Mouse (Mus musculus) liver, postnatal 0 days (tissue): ENCODE results near the gene Aldh6a1. TPM values are rescaled to one million over a fixed set of nuclear protein-coding genes. Genes with fewer than 3 reads are reported as not detected.

Source experiments
- ATAC-seq: fragments of 200-750 bp; cut with Nextera tagmentation; 2 replicates; pipeline ENCODE4 v1.8.0; 2017; ENCODE audit warnings: mild to moderate bottlenecking, moderate library complexity
- DNase-seq: peaks from one replicate; pipeline ENCODE4 v3.0.0-alpha.2; 2016
- H3K27ac ChIP-seq: fragments of 300-500 bp; sonication (generic); 2 replicates; pipeline ENCODE4 v1.5.1; 2014; ENCODE audit warnings: antibody characterized with exemption, moderate library complexity, mild to moderate bottlenecking, low read depth
- H3K27me3 ChIP-seq: fragments of 300-500 bp; sonication (generic); 2 replicates; pipeline ENCODE4 v1.6.1; 2014; ENCODE audit warnings: low read length, control low read depth, mixed read lengths; ENCODE audit not compliant: insufficient read depth
- H3K36me3 ChIP-seq: fragments of 300-500 bp; sonication (generic); replicated peaks from 2 replicates; pipeline ENCODE4 v1.6.1; 2014; ENCODE audit warnings: mild to moderate bottlenecking, control low read depth, low read length, moderate library complexity, mixed read lengths; ENCODE audit not compliant: insufficient read depth
- H3K4me1 ChIP-seq: fragments of 300-500 bp; sonication (generic); 2 replicates; pipeline ENCODE4 v1.6.1; 2014; ENCODE audit warnings: antibody characterized with exemption, mild to moderate bottlenecking, control low read depth; ENCODE audit not compliant: insufficient read depth
- H3K4me2 ChIP-seq: fragments of 300-500 bp; sonication (generic); 2 replicates; pipeline ENCODE4 v1.6.1; 2014; ENCODE audit warnings: low read depth, mild to moderate bottlenecking, low read length, moderate library complexity, mixed read lengths
- H3K4me3 ChIP-seq: fragments of 300-500 bp; sonication (generic); 2 replicates; pipeline ENCODE4 v1.5.1; 2014; ENCODE audit warnings: low read depth, low read length
- H3K9ac ChIP-seq: fragments of 300-500 bp; sonication (generic); replicated peaks from 2 replicates; pipeline ENCODE4 v1.6.1; 2014; ENCODE audit warnings: mild to moderate bottlenecking, moderate library complexity
- H3K9me3 ChIP-seq: fragments of 300-500 bp; sonication (generic); 2 replicates; pipeline ENCODE4 v1.6.1; 2016; ENCODE audit warnings: mild to moderate bottlenecking, control low read depth, low read length, mixed read lengths
- CTCF ChIP-seq: sonication (generic); IDR thresholded peaks from 2 replicates; pipeline ENCODE4 v1.5.1; 2016; ENCODE audit warnings: antibody characterized with exemption, low read depth
- EP300 ChIP-seq: IDR thresholded peaks from 2 replicates; pipeline ENCODE4 v1.6.1; 2016; ENCODE audit warnings: antibody characterized with exemption, low read depth, mild to moderate bottlenecking
- WGBS: fragments of 180-500 bp; shearing (Covaris S2); extraction: QIAGEN DNeasy Blood & Tissue Kit; methylation state at CpG from one replicate; pipeline ENCODE4 v1.1.7; 2014; ENCODE audit not compliant: insufficient replicate concordance; 5-methylcytosine and 5-hydroxymethylcytosine counted together
- polyA plus RNA-seq: library from polyadenylated mRNA; unstranded; fragments of >200 nt; fragmentation: Nextera tagmentation; extraction: Ambion mirVana; gene quantifications from 2 replicates; pipeline ENCODE4 v1.2.1, GENCODE M21; 2015

Aldh6a1 gene
- polyA plus RNA-seq, result 98.3 and 99.4 TPM in 2 replicates

GRCm38 (mm10) chr12:84450718-84451646 lies at the start of gene Aldh6a1, which contains the start of gene Lin52:
Aldh6a1 (minus strand) TSS chr12:84451004.
Lin52 (plus strand) TSS chr12:84451422.
- H3K36me3 ChIP-seq, result peaks cover 3% of the 10 kb centered on the region; the same call in 1 of the 2 replicates
- ATAC-seq (peak; percentile 93), DNase-seq (peak; percentile 96)
- H3K4me1 ChIP-seq, result peaks cover 10% of the 10 kb centered on the region; the same call in 1 of the 2 replicates
- H3K27ac ChIP-seq, result peak within 1 kb of the TSS; percentile 96
- under 1% methylated on average over 46 of the region's 49 CpGs for WGBS
- peak within 1 kb of the TSS; percentile 92 for H3K4me2 ChIP-seq
- H3K4me3 ChIP-seq, result peak within 1 kb of the TSS; percentile 89
- H3K9me3 ChIP-seq, result no peaks in the 10 kb centered on the region
- H3K9ac ChIP-seq, result peak within 1 kb of the TSS; percentile 92
- TF ChIP-seq EP300 (peak; percentile 94), CTCF (no peak)
- no peaks in the 10 kb centered on the region for H3K27me3 ChIP-seq

- Histone ChIP-seq H3K9me3 (no peaks in the 10 kb centered on the region), H3K4me2 (no peak overlapping the region), H3K27ac (no peak overlapping the region), H3K4me1 (no peaks in the 10 kb centered on the region), H3K4me3 (no peak overlapping the region), H3K27me3 (no peaks in the 10 kb centered on the region), H3K36me3 (no peaks in the 10 kb centered on the region), H3K9ac (no peak overlapping the region)
- ATAC-seq (no peak), DNase-seq (no peak)
- TF ChIP-seq CTCF (no peak), EP300 (no peak)
- 70% methylated on average over 1 of the region's 1 CpGs for WGBS
These were observed 46.0 kb upstream of the Aldh6a1 start for GRCm38 (mm10) chr12:84496795-84497194.

- Histone ChIP-seq H3K9ac (no peak overlapping the region), H3K4me2 (no peak overlapping the region), H3K36me3 (no peaks in the 10 kb centered on the region; the same call in 1 of the 2 replicates), H3K4me3 (no peak overlapping the region), H3K27ac (no peak overlapping the region), H3K9me3 (no peaks in the 10 kb centered on the region), H3K4me1 (no peaks in the 10 kb centered on the region), H3K27me3 (no peaks in the 10 kb centered on the region)
- WGBS, result 56% methylated on average over 8 of the region's 8 CpGs
- DNase-seq (no peak), ATAC-seq (no peak)
- TF ChIP-seq CTCF (no peak), EP300 (no peak)
These were observed 36.7 kb upstream of the Aldh6a1 start for GRCm38 (mm10) chr12:84487324-84488056.

GRCm38 (mm10) chr12:84482778-84483585 lies 32.2 kb upstream of the Aldh6a1 start:
- no peak overlapping the region for H3K9ac ChIP-seq
- no peaks in the 10 kb centered on the region for H3K4me1 ChIP-seq
- TF ChIP-seq CTCF (no peak), EP300 (no peak)
- 75% methylated on average over 14 of the region's 14 CpGs for WGBS
- peaks cover 6% of the 10 kb centered on the region; the same call in 1 of the 2 replicates for H3K36me3 ChIP-seq
- H3K4me2 ChIP-seq, result no peak overlapping the region
- no peaks in the 10 kb centered on the region for H3K9me3 ChIP-seq
- no peaks in the 10 kb centered on the region for H3K27me3 ChIP-seq
- H3K27ac ChIP-seq, result no peak overlapping the region
- DNase-seq (peak; percentile 35), ATAC-seq (peak; percentile 86)
- no peak overlapping the region for H3K4me3 ChIP-seq

DNA sequence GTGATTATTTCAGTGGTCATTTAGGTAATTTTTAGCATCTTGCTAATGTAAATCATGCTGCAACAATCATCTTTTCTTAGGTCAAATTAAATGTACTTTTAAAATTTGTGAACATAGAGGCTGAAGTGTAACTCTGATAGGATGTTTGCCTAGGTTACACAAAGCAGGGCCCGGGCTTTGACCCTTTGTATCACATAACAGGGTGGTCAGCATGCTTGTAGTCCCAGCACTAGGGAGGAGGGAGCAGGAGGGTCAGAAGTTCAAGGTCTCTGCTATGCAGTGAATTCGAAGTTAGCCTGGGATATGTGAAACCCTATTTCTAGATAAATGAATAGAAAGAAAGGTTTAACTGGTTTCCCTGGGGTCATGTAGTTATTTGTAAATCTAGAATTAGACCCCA lies 30.4 kb upstream of the Aldh6a1 start:
- 51% methylated on average over 2 of the region's 2 CpGs for WGBS
- Histone ChIP-seq H3K36me3 (peaks cover 6% of the 10 kb centered on the region; the same call in 1 of the 2 replicates), H3K4me2 (no peak overlapping the region), H3K9ac (no peak overlapping the region), H3K9me3 (no peaks in the 10 kb centered on the region), H3K27me3 (no peaks in the 10 kb centered on the region), H3K27ac (no peak overlapping the region), H3K4me1 (no peaks in the 10 kb centered on the region), H3K4me3 (no peak overlapping the region)
- ATAC-seq (no peak), DNase-seq (no peak)
- no peak for TF ChIP-seq EP300
- TF ChIP-seq CTCF, result no peak
